Mouse (Mus musculus) layer of hippocampus, postnatal 14 days (tissue): ENCODE results near the gene Lrrk1. TPM values are rescaled to one million over a fixed set of nuclear protein-coding genes. Genes with fewer than 3 reads are reported as not detected.

Experiments
- DNase-seq, 2 experiments: peaks; one replicate each; pipeline ENCODE4 v3.0.0; 2021 to 2022; ENCODE audit warnings: low spot score in 2 of 2, mixed read lengths in 1 of 2
- total RNA-seq, 2 experiments: library from RNA; stranded (reverse); gene quantifications; 2 replicates each; pipeline ENCODE4 v1.2.3; 2021

Gene Lrrk1
- total RNA-seq, 2 experiments from 2014 or later: 2.5 to 3.6 TPM

DNA sequence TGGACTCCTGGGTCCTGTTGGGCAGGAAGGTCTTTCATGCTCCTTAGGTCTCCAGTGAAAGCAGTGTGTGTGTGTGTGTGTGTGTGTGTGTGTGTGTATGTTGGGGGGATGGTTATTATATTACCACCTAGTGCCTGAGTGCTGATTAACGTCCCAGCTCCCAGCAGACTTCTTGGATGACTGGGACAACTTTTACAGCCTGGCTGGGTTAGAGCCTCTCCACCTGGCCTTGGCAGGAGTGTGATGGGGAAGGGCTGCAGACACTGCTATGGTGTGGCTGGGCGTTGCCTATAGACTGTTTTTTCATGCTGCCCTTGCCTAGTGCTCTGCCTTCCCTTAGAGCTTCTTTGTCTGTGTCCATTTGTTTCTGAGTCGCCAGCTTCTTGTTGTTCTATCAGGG lies 48.1 kb downstream of the Lrrk1 start:
- no peak for DNase-seq

DNA sequence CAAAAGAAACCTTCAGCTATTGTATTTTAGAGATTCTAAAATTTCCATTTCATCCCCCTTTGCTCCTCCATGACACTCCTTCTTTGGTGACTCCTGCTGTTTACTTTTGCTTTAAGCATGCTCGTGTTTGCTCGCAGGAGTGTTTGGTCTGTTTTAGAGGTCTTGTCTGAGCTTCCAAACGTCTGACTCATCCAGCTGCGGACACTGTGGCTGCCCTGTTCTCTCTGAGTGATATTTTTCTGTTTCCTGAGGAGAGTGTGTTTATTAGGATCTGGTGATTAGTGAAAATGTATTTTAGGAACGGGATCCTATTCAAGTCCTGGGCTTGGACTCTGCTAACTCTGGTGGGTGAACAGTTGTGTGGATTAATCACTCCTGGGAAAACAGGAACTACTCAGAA lies 48.5 kb downstream of the Lrrk1 start:
- no peak for DNase-seq

DNA sequence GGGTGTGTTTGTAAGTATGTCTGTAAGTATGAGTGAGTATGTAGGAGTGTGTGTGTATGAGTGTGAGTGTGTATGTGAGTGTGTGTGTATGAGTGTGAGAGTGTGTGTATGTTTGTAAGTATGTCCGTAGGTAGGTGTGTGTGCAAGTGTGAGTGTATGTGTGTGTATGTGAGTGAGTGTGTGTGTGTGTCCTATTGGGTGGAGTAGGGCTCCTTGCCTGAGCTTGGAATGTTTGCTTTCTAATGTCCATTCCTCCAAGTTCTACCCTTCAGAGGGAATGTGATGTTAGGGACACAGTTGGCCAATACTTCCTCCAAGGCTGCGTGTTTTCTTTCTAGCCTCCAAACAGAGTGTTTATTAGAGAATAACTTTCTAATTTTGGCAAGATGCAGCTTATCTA lies 51.2 kb downstream of the Lrrk1 start:
- no peak for DNase-seq

DNA sequence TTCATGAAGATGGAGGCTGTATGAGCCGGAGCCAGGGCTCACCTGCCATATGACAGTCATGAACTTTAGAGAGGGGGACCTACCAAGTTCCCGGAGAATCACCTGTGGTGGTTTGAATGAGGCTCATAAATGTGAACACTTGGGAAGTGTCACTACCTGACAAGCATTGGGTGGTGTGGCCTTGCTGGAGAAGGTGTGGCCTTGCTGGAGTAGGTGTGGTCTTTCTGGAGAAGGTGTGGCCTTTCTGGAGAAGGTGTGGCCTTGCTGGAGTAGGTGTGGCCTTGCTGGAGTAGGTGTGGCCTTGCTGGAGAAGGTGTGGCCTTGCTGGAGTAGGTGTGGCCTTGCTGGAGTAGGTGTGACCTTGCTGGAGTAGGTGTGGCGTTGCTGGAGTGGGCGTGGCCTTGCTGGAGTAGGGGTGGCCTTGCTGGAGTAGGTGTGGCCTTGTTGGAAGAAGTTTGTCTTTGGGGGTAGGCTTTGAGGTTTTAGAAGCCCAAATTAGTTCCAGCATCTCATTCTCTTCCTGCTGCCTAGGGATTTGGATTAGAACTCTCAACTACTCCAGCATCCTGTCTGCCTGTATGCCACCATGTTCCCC lies 54.1 kb downstream of the Lrrk1 start:
- no peak for DNase-seq

DNA sequence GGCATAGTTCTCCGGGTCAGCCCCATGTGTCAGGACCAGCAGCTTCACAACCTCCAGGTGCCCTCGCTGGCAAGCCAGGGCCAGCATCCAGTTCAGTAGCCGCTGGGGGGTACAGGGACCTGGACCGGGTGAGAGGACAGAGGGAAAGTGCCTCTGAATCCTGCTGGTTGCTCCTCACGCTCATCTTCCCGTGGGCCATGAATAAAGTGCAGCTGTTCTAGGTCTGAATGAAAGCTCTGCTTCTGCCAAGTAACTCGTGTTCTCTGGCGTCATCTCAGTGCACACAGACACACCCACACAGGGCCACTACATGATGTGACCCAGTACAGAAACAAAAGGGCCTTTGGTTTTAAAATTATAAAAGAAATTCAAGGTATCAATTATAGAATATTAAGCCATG lies 55.8 kb downstream of the Lrrk1 start:
- no peak for DNase-seq

DNA sequence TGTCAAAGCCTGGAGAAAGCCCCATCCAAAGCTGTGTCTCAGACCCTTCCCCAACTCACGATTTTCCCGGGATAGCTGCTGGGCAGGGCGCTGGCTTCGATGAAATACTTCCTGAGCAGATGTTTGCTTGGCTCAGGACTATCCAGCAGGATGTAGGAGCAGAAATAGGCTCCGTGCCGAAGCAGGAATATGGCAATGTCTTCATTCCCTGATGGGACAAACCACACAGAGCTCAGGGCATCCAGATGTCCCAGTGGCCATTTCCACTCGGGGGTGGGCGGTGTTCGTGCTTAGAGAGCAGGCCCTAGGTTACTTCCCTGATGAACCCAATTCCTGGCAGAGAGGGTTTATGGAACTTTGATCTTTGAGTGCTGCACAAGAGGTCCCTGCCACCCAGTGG lies 57.5 kb downstream of the Lrrk1 start:
- DNase-seq: no peak

DNA sequence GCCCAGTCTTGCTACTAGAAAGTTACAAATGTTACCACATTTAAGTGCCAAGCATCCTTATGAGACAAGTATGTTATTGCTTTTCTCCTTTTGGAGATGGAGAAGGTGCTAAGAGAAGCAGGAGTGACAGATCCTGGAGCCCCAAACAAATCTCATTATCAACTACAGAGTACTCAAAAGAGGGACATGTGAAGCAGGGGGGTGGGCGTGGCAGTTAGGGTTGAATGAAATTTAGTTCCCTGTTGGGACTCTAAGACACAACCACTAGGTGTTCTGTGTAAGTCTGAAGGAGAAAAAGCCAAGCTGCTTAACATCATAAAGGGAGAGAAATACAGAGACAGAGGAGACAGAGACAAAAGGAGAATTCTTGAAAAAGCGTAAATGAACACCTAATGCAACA lies 60.6 kb downstream of the Lrrk1 start:
- no peak for DNase-seq

DNA sequence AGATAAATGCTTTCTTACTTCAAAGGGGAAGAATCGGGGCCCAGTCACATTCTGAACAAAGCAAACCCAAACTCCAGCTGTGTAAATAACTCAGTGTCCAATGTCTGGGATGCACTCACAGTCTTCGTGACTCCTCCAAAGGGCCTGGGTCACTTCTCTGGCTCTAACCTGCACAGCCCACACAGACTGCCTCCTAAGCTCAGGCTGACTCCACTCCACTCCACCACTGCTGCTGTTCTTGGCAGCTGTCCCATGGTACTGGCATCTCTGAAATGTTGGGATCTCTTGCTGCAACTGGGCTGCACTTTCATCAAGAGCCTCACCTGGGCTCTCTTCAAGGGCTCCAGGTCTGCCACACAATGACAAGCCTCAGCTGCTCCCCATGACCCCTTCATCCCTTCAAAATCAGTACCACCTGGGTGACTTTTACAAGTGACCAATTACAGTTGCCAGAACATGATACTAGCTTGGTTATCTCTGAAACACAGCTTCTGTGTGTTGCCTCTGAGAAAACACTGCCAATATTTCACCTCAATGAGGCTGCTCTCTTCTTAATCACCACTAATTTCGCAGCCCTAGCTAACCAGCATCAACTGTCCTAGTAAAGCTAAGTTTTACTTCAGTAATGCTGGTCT lies 62.6 kb downstream of the Lrrk1 start:
- no peak for DNase-seq

DNA sequence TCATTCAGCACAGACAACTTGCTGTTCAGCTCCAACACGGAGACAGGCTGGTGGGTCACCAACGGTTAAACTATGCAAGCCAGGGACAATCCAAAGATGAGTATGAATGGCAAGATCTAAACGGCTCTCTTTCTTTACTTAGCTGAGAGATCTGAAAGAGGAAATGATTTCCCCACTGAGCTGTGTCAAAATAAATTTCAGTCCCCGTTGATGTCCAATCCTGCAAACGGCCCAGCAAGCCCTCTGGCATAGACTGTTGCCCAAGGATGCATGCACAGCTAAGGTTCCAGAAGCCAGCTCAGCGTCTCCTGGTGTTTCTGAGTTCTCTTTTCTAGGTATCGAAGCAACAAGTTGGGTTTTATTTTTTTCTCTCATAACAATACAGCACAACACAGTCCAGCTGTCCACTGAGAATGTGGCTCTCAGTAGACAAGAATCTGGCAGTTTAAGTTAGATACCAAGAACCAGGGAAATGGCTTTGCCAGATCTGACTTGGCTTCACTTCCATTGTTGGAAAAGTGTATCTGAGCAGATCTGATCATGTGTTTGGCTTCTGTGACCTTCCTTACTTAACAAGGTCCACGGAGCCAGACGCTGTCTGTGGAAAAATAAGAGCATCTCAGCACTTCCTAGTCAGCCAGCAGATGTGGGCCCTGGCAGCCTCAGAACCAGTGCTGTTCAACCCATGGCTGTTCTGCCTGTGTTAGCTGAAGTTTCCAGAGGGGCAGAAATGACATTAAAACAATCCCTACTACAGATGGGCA lies 64.7 kb downstream of the Lrrk1 start:
- DNase-seq: no peak

DNA sequence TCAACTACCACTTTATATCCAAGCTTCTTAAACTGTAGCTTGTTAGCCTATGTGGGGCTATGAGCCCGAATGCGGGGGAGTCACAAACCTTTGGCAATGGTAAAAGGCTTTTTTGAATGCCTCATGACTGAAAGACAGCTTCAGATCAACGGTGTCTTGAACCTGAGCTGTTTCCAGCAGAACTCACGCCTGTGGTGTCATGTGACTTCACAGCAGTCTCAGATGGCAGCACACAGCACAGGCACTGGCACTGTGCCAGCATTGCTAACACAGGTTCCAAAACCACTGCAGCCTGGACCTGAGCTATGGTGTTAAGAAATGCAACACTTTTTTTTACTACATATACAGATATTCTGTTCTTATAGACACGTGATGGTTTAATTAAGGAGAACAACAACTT lies 67.2 kb downstream of the Lrrk1 start:
- DNase-seq: no peak

DNA sequence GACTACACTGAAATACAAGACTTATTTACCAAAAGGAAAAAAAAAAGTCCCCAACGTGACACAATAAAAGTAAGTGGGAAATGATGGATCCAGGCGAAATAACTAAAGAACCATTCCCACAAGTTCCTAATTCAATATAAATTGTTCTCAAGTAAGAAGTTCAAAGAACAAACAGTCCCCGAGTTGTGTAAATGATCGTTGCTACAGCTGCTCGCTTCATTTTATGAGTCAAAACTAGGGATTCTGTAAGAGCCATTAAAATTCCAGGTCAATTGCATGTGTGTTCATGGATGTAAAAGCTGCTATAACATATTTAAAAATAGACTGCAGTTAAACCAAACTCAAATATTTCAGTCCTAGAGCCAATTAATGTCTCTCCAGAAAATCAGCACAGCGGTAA lies 70.0 kb downstream of the Lrrk1 start:
- no peak for DNase-seq

DNA sequence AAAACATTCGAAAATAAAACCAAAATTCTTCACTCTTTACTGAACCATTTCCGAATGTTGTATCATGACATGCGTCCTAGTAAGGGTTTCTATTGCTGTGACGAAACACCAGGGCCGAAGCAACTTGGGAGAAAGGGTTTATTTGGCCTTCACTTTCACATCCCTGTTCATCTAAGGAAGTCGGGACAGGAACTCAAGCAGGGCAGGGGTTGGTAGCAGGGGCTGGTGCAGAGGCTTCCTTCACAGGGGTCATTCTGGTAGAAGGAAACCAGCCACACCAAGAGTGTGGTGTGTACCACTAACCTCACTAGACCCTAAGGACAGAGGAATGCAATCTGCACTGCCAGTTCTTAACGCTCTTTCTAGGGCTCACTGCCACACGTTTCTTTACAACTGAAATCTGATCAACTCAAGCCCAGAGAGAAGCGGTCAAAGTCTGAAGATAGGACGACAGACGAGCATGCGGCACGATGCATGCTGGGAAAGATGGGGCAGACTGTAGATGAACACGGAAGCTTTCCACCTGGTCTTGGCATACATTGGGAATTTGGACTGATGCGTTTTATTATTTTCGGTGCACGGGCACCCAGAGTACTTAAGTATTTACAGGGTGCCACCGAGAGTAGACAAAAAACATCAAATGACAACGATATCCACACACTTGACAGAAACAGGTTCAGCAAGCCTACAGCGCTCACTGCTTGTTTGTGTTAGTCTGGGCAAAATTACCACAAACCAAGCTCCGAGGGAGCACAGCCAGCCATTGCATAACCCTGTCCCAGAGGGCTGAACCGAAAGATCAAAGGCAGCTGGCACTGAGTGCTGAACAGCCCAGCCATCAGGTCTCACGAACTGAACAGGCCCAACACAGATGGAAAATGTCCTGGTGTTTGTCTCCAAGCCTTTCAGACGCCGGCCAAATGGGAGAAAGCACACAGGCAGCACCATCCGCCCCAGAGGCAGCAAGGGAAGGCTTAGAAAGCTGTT lies 77.2 kb downstream of the Lrrk1 start:
- peak; percentile 21 to 78 for DNase-seq

DNA sequence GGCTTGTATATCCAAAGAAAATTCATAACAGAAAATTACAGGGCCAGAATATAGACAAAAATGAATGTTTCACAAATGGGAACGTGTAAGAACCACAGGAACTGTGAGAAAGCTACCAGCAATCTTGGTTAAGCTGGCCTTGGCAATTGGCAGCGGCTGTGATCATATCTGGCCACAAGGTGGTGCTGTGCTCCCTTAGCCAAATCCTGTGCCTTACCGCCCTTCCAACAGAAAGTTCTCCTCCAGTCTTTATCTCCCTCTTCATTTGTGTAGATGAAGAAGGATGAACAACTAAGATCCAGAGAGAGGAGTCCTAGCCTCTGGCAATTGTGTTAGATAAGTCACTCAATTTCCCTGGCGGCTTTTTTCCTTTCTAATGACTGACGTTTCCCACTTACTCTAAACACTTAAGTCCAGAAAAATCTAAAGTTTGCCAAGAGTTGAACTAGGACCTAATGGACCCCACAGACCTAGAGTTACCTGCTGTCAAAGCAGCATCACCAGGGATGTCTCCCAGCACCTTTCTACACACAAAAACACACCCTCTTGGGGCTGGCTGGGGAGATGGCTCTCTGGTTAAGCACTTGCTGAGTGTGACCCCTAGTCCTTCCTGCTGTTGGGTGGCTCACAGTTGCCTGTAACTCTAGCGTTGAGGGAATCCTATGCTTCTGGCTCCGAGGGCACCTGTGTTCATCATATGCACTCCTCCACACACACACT lies 78.0 kb downstream of the Lrrk1 start:
- peak; percentile 61 to 76 for DNase-seq

DNA sequence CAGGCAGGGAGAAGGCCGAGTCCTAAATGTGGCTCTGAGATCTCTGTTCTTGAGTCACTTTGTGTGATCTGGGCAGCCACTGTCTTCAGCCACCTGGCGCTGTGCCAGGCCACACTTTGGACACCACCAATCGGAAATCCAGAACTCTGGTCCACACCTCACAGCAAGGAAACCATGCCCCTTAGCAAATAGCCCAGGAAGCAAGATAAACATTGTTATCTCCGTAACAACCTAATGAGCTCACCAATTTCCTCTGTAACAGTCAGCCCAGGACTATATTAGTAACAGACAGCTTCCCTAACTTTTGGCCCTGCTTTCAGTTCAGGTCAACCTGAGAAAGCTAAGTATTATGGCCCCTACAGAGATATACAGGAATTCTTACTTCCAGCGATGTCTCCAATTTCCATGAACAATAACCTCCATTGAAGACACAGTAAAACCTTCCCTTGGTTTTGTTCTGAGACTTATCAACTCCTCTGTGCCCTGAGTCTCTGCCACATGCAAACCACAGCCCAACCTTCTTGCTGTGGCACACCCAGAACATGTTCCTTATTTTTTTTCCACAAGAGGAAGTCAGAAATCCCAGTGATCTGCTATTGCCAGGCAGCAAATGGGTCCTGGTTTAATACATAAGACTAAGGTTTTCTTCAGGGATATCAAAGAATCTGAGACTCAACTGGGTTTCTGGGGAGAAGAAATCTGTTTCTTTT lies 78.8 kb downstream of the Lrrk1 start:
- DNase-seq: no peak

DNA sequence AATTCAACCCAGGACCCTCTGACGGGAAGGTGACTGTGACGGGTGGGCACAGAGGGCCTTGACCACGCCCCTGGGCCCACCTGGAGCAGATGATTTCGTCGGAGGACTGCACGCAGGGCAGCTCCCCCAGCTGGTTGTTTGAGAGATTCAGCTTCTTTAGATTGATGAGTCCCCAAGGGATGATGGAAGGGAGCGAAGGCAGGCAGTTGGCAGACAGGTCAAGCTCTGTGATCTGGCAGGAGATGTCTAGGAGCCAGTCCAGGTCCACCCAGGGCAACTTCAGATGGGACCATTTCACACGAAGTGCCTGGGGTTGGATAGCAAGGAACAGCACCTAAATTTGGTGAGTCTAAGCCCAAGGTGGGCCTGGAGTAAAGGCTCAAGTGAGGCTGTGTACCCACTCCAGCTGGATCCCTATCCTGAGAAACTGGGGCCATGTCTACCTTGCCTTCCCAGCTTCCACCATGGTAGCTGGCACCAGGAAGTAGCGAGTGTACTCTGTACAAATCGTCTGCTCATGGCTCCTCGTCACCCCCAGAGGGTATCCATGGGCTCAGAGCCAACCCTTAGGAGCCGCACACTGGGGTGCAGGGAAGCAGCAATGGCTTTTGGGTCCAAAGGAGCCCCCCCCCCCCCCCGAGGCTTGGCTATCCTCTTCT lies 79.4 kb downstream of the Lrrk1 start:
- DNase-seq: no peak

DNA sequence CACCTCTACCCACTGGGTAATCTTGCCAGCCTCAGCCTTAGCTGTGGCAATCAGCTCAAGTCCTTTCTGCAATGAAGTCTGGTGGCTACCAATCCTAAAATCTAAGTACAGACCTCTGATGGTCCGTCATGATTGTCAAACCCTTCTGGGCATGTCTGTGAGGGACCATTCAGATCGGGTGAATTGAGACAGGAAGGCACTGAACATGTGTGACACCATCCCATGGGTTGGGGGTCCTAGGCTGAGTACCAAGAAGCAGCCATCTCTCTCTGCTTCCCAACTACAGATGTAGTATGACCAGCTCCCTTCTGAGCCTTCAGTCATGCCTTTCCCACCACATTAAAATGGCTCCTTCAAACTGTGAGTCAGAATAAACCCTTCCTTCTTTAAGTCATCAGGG lies 80.4 kb downstream of the Lrrk1 start:
- no peak for DNase-seq

DNA sequence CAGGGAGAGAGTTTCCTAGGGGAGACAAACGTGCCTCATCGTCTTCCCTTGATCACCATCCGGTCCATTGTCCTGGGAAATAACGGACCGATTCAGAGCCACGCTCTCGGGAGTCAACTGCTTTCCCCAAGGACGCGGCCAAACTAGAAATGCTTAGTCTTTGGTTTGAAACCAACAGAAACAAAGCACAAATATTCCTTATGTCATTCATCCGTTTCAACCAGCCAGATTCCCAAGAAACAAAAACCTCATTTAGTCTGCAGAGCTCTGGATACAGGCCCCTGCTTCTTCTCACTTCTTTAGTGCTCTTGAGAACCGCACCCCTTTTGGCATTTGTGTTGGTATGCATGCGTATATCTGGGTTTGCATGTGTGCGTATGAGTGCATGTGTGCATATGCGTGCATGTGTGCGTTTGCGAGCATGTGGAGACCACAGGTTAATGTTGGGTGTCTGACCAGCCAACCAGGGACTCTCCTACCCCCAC lies 82.4 kb downstream of the Lrrk1 start:
- no peak for DNase-seq

DNA sequence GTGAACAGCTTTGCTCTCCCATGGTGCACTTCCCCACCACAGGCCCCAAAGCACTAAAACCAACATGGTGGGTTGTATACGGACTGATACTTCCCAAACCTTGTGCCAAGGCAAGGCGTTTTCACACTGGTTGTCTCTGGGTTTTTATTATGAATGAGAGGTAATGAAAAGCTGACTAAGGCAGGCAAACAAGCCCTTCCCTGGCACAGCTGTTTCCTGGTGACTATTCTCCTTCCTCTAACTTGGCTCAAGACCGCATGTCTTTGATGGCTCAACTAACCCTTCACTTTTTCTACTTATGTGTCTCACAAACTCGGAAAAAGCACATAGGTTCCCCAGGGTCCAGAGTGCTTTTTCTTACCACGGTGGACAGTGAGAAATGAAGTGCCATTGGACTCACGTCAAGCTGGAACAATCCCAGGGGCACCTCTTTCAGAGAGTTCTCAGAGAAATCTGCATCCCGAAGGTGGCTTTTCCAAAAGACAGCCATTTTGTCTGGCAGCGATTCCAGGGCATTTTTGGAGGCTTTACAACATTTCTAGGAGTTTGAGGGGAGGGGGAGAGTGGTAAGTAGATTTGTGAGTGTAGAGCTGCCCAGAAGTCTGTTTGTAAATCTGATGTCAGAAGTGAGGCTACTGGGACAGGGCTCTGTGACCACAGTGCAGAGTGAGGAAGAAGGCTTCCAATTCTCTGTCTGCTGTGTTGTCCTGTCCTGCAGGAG lies 83.0 kb downstream of the Lrrk1 start:
- DNase-seq: no peak
